Mouse (Mus musculus) stomach, embryonic 15.5 days (tissue): ENCODE measurements at regions not wholly inside any gene's neighbourhood (a gene's known extent, or its start where the extent isn't known, plus 50 kb on each side); places are given as distances from the start of the nearest gene placed in this dataset.

Experiments
- ATAC-seq: fragments of 200-750 bp; cut with Nextera tagmentation; 2 replicates; pipeline ENCODE4 v1.8.0; 2017; ENCODE audit warnings: low read depth, moderate number of reproducible peaks, moderate TSS enrichment; ENCODE audit not compliant: insufficient read depth, low FRiP score
- H3K27ac ChIP-seq: fragments of 300-500 bp; sonication (generic); 2 replicates; pipeline ENCODE4 v1.5.1; 2015; ENCODE audit warnings: mild to moderate bottlenecking, inconsistent platforms
- H3K27me3 ChIP-seq: fragments of 300-500 bp; sonication (generic); replicated peaks from 2 replicates; pipeline ENCODE4 v1.6.1; 2015; ENCODE audit warnings: inconsistent platforms
- H3K36me3 ChIP-seq: fragments of 300-500 bp; sonication (generic); 2 replicates; pipeline ENCODE4 v1.6.1; 2015; ENCODE audit warnings: inconsistent platforms
- H3K4me1 ChIP-seq: fragments of 300-500 bp; sonication (generic); 2 replicates; pipeline ENCODE4 v1.6.1; 2015; ENCODE audit warnings: inconsistent platforms
- H3K4me2 ChIP-seq: fragments of 300-500 bp; sonication (generic); 2 replicates; pipeline ENCODE4 v1.6.1; 2015; ENCODE audit warnings: mild to moderate bottlenecking, inconsistent platforms
- H3K4me3 ChIP-seq: fragments of 300-500 bp; sonication (generic); replicated peaks from 2 replicates; pipeline ENCODE4 v1.5.1; 2015; ENCODE audit warnings: inconsistent platforms
- H3K9ac ChIP-seq: fragments of 300-500 bp; sonication (generic); 2 replicates; pipeline ENCODE4 v1.6.1; 2015; ENCODE audit warnings: inconsistent platforms
- H3K9me3 ChIP-seq: fragments of 300-500 bp; sonication (generic); 2 replicates; pipeline ENCODE4 v1.6.1; 2016; ENCODE audit warnings: inconsistent platforms
- WGBS: fragments of 180-500 bp; shearing (Covaris S2); methylation state at CpG from one replicate; pipeline ENCODE4 v1.1.7; 2015; 5-methylcytosine and 5-hydroxymethylcytosine counted together

- 79% methylated on average over 4 of the region's 4 CpGs for WGBS
- no peaks in the 10 kb centered on the region for H3K27me3 ChIP-seq
- H3K4me1 ChIP-seq, result no peaks in the 10 kb centered on the region
- no peaks in the 10 kb centered on the region for H3K9me3 ChIP-seq
- H3K36me3 ChIP-seq, result no peaks in the 10 kb centered on the region
- no peak overlapping the region for H3K4me2 ChIP-seq
- H3K4me3 ChIP-seq, result no peak overlapping the region
- no peak for ATAC-seq
- H3K9ac ChIP-seq, result no peak overlapping the region
- H3K27ac ChIP-seq, result no peak overlapping the region
Measured at GRCm38 (mm10) chr8:7973791-7974190, 687.3 kb downstream of the Efnb2 start.

- no peak for ATAC-seq
- Histone ChIP-seq H3K4me3 (no peak overlapping the region), H3K36me3 (no peaks in the 10 kb centered on the region), H3K27me3 (no peaks in the 10 kb centered on the region), H3K9ac (no peak overlapping the region), H3K4me2 (no peak overlapping the region), H3K4me1 (no peaks in the 10 kb centered on the region), H3K27ac (no peak overlapping the region), H3K9me3 (no peaks in the 10 kb centered on the region)
- WGBS, result 87% methylated on average over 2 of the region's 2 CpGs
Measured at GRCm38 (mm10) chr8:7964276-7964675, 696.8 kb downstream of the Efnb2 start.

GRCm38 (mm10) chr8:7956745-7957144 lies 704.3 kb downstream of the Efnb2 start:
- ATAC-seq, result no peak
- no peaks in the 10 kb centered on the region for H3K9me3 ChIP-seq
- H3K27ac ChIP-seq, result no peak overlapping the region
- H3K4me2 ChIP-seq, result no peak overlapping the region
- no peak overlapping the region for H3K9ac ChIP-seq
- no peaks in the 10 kb centered on the region for H3K36me3 ChIP-seq
- H3K4me1 ChIP-seq, result no peaks in the 10 kb centered on the region
- no peaks in the 10 kb centered on the region for H3K27me3 ChIP-seq
- H3K4me3 ChIP-seq, result no peak overlapping the region

- H3K4me1 ChIP-seq, result no peaks in the 10 kb centered on the region
- ATAC-seq, result no peak
- no peaks in the 10 kb centered on the region for H3K36me3 ChIP-seq
- WGBS, result 81% methylated on average over 3 of the region's 3 CpGs
- no peak overlapping the region for H3K4me2 ChIP-seq
- no peak overlapping the region for H3K4me3 ChIP-seq
- H3K9me3 ChIP-seq, result no peaks in the 10 kb centered on the region
- no peak overlapping the region for H3K27ac ChIP-seq
- no peak overlapping the region for H3K9ac ChIP-seq
- no peaks in the 10 kb centered on the region for H3K27me3 ChIP-seq
Measured at GRCm38 (mm10) chr8:7954851-7955250, 706.2 kb downstream of the Efnb2 start.

- no peak overlapping the region for H3K4me3 ChIP-seq
- no peak overlapping the region for H3K9ac ChIP-seq
- WGBS, result 85% methylated on average over 10 of the region's 10 CpGs
- no peaks in the 10 kb centered on the region for H3K36me3 ChIP-seq
- ATAC-seq, result no peak
- H3K27ac ChIP-seq, result no peak overlapping the region
- no peak overlapping the region for H3K4me2 ChIP-seq
- no peaks in the 10 kb centered on the region for H3K9me3 ChIP-seq
- no peaks in the 10 kb centered on the region for H3K27me3 ChIP-seq
- H3K4me1 ChIP-seq, result no peaks in the 10 kb centered on the region
Measured at GRCm38 (mm10) chr8:7945966-7946775, 714.9 kb downstream of the Efnb2 start.

GRCm38 (mm10) chr8:7936596-7936995 lies 724.4 kb downstream of the Efnb2 start:
- Histone ChIP-seq H3K4me1 (no peaks in the 10 kb centered on the region), H3K36me3 (no peaks in the 10 kb centered on the region), H3K27me3 (no peaks in the 10 kb centered on the region), H3K9me3 (no peaks in the 10 kb centered on the region), H3K27ac (no peak overlapping the region), H3K9ac (no peak overlapping the region), H3K4me2 (no peak overlapping the region), H3K4me3 (no peak overlapping the region)
- 81% methylated on average over 2 of the region's 2 CpGs for WGBS
- no peak for ATAC-seq

- Histone ChIP-seq H3K4me2 (no peak overlapping the region), H3K9me3 (no peaks in the 10 kb centered on the region), H3K36me3 (no peaks in the 10 kb centered on the region), H3K27me3 (no peaks in the 10 kb centered on the region), H3K4me3 (no peak overlapping the region), H3K9ac (no peak overlapping the region), H3K27ac (no peak overlapping the region), H3K4me1 (no peaks in the 10 kb centered on the region)
- WGBS, result 46% methylated on average over 8 of the region's 8 CpGs
- ATAC-seq, result no peak
Measured at GRCm38 (mm10) chr8:7919416-7919815, 741.6 kb downstream of the Efnb2 start.

GRCm38 (mm10) chr8:7894338-7894737 lies 766.7 kb downstream of the Efnb2 start:
- H3K4me1 ChIP-seq, result no peaks in the 10 kb centered on the region
- no peak overlapping the region for H3K4me3 ChIP-seq
- no peak for ATAC-seq

GRCm38 (mm10) chr8:7853169-7853568 lies 807.9 kb downstream of the Efnb2 start:
- Histone ChIP-seq H3K27ac (no peak overlapping the region), H3K27me3 (no peaks in the 10 kb centered on the region), H3K4me1 (no peaks in the 10 kb centered on the region), H3K4me3 (no peak overlapping the region), H3K9me3 (no peaks in the 10 kb centered on the region), H3K4me2 (no peak overlapping the region), H3K36me3 (no peaks in the 10 kb centered on the region), H3K9ac (no peak overlapping the region)
- 97% methylated on average over 1 of the region's 1 CpGs for WGBS
- ATAC-seq, result no peak

More at GRCm38 (mm10) chr8:7894338-7894737, 766.7 kb downstream of the Efnb2 start:
- 63% methylated on average over 3 of the region's 3 CpGs for WGBS
- no peaks in the 10 kb centered on the region for H3K9me3 ChIP-seq
- H3K27ac ChIP-seq, result no peak overlapping the region
- H3K36me3 ChIP-seq, result no peaks in the 10 kb centered on the region
- no peaks in the 10 kb centered on the region for H3K27me3 ChIP-seq
- no peak overlapping the region for H3K4me2 ChIP-seq
- no peak overlapping the region for H3K9ac ChIP-seq

- no peaks in the 10 kb centered on the region for H3K9me3 ChIP-seq
- H3K4me2 ChIP-seq, result no peak overlapping the region
- no peak overlapping the region for H3K9ac ChIP-seq
- no peaks in the 10 kb centered on the region for H3K27me3 ChIP-seq
- ATAC-seq, result no peak
- H3K4me3 ChIP-seq, result no peak overlapping the region
- no peaks in the 10 kb centered on the region for H3K4me1 ChIP-seq
- no peaks in the 10 kb centered on the region for H3K36me3 ChIP-seq
- H3K27ac ChIP-seq, result no peak overlapping the region
Measured at GRCm38 (mm10) chr8:7850573-7850972, 810.5 kb downstream of the Efnb2 start.

- H3K9me3 ChIP-seq, result no peaks in the 10 kb centered on the region
- H3K4me2 ChIP-seq, result no peak overlapping the region
- H3K27ac ChIP-seq, result no peak overlapping the region
- no peaks in the 10 kb centered on the region for H3K4me1 ChIP-seq
- H3K4me3 ChIP-seq, result no peak overlapping the region
- H3K36me3 ChIP-seq, result no peaks in the 10 kb centered on the region
- 77% methylated on average over 5 of the region's 5 CpGs for WGBS
- H3K27me3 ChIP-seq, result no peaks in the 10 kb centered on the region
- H3K9ac ChIP-seq, result no peak overlapping the region
- ATAC-seq, result no peak
Measured at GRCm38 (mm10) chr8:7831948-7832347, 829.1 kb downstream of the Efnb2 start.

GRCm38 (mm10) chr8:7827811-7828210 lies 833.2 kb downstream of the Efnb2 start:
- no peaks in the 10 kb centered on the region for H3K36me3 ChIP-seq
- H3K9me3 ChIP-seq, result no peaks in the 10 kb centered on the region
- ATAC-seq, result no peak
- no peaks in the 10 kb centered on the region for H3K27me3 ChIP-seq
- H3K4me2 ChIP-seq, result no peak overlapping the region
- no peak overlapping the region for H3K9ac ChIP-seq
- H3K4me3 ChIP-seq, result no peak overlapping the region
- 78% methylated on average over 1 of the region's 1 CpGs for WGBS
- H3K27ac ChIP-seq, result no peak overlapping the region
- no peaks in the 10 kb centered on the region for H3K4me1 ChIP-seq

- ATAC-seq, result no peak
- no peaks in the 10 kb centered on the region for H3K27me3 ChIP-seq
- 88% methylated on average over 1 of the region's 1 CpGs for WGBS
Measured at GRCm38 (mm10) chr8:7808395-7808794, 852.6 kb downstream of the Efnb2 start.

More at GRCm38 (mm10) chr8:7808395-7808794, 852.6 kb downstream of the Efnb2 start:
- no peaks in the 10 kb centered on the region for H3K4me1 ChIP-seq
- H3K27ac ChIP-seq, result no peak overlapping the region
- no peak overlapping the region for H3K4me3 ChIP-seq
- no peak overlapping the region for H3K4me2 ChIP-seq
- H3K36me3 ChIP-seq, result no peaks in the 10 kb centered on the region
- no peaks in the 10 kb centered on the region for H3K9me3 ChIP-seq
- H3K9ac ChIP-seq, result no peak overlapping the region
